Mouse (Mus musculus): Measurements from ENCODE around the gene Lrrd1. TPM values are rescaled to one million over a fixed set of nuclear protein-coding genes. Genes with fewer than 3 reads are reported as not detected.
"Not testable (repeated sequence)": the region's sequence is repeated elsewhere in the genome, so short reads cannot be mapped to it uniquely, and the experiment has no call there.

The Lrrd1 gene
- polyA plus RNA-seq, 1 experiment: 0.05 TPM

DNA sequence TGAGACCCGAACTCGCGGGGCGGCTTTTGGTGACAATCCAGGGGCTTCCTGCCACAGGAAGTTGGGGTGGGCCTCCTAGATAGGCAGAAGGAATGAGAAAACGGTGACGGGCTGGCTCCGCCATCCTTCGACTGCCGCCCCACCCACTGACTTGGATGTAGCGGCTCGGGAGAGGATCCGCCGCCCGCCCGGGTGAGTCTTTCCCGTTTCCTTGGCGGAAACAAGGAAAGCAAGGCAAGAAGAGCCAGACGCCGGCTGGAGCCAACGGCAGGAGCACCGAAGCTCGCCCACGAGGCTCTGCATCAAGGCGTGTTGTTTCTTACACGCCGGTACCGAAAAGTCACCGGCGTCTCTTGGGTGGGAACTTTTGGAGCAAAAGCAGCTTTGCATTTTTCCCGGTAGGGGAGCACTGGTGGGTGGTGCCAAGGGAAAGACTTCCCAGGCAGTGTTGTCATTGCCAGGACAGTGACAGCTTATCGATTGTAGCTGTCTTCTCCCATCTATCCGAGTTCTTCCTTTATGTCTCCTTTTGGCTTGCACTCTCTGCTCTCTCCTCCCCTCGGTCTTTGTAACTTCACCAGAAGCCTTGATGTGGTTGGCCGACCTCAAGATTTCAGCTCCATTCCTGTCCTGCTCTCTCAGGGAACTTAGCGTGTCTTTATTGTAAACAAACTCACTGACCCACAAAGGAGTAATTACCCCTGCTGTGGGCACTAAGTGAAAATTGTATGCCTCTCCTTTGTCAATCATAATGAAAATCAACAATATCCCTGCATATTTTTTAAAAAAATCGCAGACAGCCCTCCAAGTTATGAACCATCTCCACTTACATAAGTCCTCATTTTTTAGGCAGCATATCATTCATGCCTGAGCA lies 41.4 kb upstream of the Lrrd1 start:
- no peaks in the 10 kb centered on the region for H3K27me3 ChIP-seq (ENCODE audit: control insufficient read depth, insufficient read depth, low read length)
- peaks cover 4% of the 10 kb centered on the region for H3K36me3 ChIP-seq (ENCODE audit: control insufficient read depth, insufficient read depth, low read length)
- TF ChIP-seq CTCF (IDR thresholded peaks at IDR 0.05; ENCODE audit: extremely low read depth, insufficient read length, insufficient replicate concordance, low read depth, low read length) (no peak), POLR2A (IDR thresholded peaks at IDR 0.05; ENCODE audit: low read depth, low read length) (no peak; the same call in 1 of the 2 replicates)
- 1% methylated on average over 36 of the region's 36 CpGs for WGBS
- peak overlapping the region; percentile 75 for H3K27ac ChIP-seq (ENCODE audit: insufficient read depth, low read depth, low read length)
- peaks cover 4% of the 10 kb centered on the region; the same call in 1 of the 2 replicates for H3K4me1 ChIP-seq (ENCODE audit: control insufficient read depth, insufficient read depth, insufficient read length, low read length)
- H3K4me3 ChIP-seq (ENCODE audit: low read depth, low read length): peak overlapping the region; percentile 84

DNA sequence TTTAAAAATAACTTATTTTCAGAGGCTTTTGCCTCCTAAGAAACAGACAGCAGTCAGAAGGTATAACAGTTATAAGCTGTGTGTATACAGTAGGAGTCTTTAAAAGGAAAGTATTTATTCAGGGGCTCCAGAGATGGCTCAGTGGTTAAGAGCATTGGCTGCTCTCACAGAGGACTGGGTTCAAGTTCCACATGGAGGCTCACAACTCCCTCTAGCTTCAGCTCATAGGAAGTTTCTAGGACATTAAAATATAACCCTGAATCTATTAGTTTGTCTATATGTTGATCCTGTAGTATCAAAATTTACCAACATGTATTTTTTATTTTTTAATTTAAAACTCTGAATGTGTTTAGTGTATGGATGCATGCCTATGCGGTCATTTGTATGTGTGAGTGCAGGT lies 36.5 kb upstream of the Lrrd1 start:
- WGBS: 96% methylated on average over 1 of the region's 1 CpGs
- Histone ChIP-seq H3K36me3 (ENCODE audit: control insufficient read depth, insufficient read depth, low read length) (peaks cover 17% of the 10 kb centered on the region), H3K27ac (ENCODE audit: insufficient read depth, low read depth, low read length) (no peak overlapping the region), H3K4me3 (ENCODE audit: low read depth, low read length) (no peak overlapping the region), H3K27me3 (ENCODE audit: control insufficient read depth, insufficient read depth, low read length) (no peaks in the 10 kb centered on the region), H3K4me1 (ENCODE audit: control insufficient read depth, insufficient read depth, insufficient read length, low read length) (peaks cover 2% of the 10 kb centered on the region; the same call in 1 of the 2 replicates)
- TF ChIP-seq CTCF (IDR thresholded peaks at IDR 0.05; ENCODE audit: extremely low read depth, insufficient read length, insufficient replicate concordance, low read depth, low read length): no peak
- no peak for TF ChIP-seq POLR2A (IDR thresholded peaks at IDR 0.05; ENCODE audit: low read depth, low read length)

DNA sequence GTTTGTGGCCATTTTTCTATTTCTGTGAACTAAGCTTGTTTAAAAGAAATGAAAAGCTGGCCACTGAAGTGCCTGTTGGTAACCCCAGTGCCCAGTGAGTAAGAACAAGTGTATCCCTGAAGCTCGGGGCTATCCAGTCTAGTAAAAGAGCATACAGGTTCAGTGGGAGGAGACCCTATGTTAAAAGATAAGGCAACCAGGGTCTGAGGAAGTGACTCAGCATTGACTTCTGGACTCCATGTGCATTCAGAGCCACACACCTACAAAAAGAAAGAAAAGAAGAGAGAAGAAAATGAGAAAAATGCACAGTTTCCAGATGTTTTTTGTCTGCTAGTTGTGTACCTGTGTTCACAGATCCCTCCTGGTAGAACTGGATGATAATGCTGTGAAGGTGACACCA lies 10.9 kb upstream of the Lrrd1 start:
- Histone ChIP-seq H3K27ac (ENCODE audit: insufficient read depth, low read depth, low read length) (no peak overlapping the region), H3K27me3 (ENCODE audit: control insufficient read depth, insufficient read depth, low read length) (no peaks in the 10 kb centered on the region), H3K4me1 (ENCODE audit: control insufficient read depth, insufficient read depth, insufficient read length, low read length) (no peaks in the 10 kb centered on the region), H3K4me3 (ENCODE audit: low read depth, low read length) (no peak overlapping the region), H3K36me3 (ENCODE audit: control insufficient read depth, insufficient read depth, low read length) (peaks cover 30% of the 10 kb centered on the region)
- TF ChIP-seq CTCF (IDR thresholded peaks at IDR 0.05; ENCODE audit: extremely low read depth, insufficient read length, insufficient replicate concordance, low read depth, low read length): no peak
- TF ChIP-seq POLR2A (IDR thresholded peaks at IDR 0.05; ENCODE audit: low read depth, low read length): no peak
- 64% methylated on average over 1 of the region's 1 CpGs for WGBS

DNA sequence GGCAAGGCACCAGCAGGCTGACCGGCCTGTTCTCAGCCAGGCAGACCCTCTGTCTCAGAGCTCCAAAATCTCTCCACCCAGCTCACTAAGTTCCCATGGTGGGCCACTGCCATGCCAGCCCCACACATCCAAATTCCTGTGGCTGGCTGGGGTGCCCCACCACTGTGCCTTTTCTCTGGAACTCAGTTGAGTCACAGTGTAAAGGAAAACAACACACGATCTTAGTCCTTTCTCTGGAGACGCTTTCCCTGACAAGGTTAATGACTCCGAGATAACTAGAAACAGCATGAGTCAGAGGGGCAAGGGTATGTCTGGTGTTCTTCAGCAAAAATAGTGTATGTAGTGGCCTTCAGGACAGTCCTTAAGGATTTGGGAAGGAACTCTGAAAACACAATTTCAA lies 25.2 kb downstream of the Lrrd1 start:
- no peak overlapping the region for H3K4me3 ChIP-seq (ENCODE audit: low read depth, low read length)
- H3K27me3 ChIP-seq (ENCODE audit: control insufficient read depth, insufficient read depth, low read length): no peaks in the 10 kb centered on the region
- H3K27ac ChIP-seq (ENCODE audit: insufficient read depth, low read depth, low read length): no peak overlapping the region
- 56% methylated on average over 4 of the region's 4 CpGs for WGBS
- H3K4me1 ChIP-seq (ENCODE audit: control insufficient read depth, insufficient read depth, insufficient read length, low read length): no peaks in the 10 kb centered on the region
- H3K36me3 ChIP-seq (ENCODE audit: control insufficient read depth, insufficient read depth, low read length): no peaks in the 10 kb centered on the region
- TF ChIP-seq POLR2A (IDR thresholded peaks at IDR 0.05; ENCODE audit: low read depth, low read length): no peak
- TF ChIP-seq CTCF (IDR thresholded peaks at IDR 0.05; ENCODE audit: extremely low read depth, insufficient read length, insufficient replicate concordance, low read depth, low read length): no peak

DNA sequence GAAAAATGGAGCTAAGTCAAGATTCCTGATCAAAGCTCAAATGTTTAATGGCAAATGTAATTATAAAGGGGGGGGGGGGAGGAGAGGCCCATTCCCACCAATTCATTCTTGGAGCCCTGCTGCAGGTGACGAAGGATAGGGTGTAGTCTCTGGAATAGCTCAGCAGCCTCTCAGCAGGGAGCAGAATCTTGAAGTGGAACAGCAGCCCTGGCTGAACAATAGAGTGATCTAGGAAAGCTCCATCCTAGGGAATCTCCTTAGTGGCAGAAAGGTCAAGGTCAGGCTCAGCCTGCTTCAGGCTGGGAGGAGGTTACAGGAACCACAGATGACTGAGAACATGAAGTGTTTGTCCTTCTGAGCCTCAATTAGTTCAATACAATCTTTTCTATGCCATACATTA lies 27.4 kb downstream of the Lrrd1 start:
- WGBS: 86% methylated on average over 1 of the region's 1 CpGs
- TF ChIP-seq POLR2A (IDR thresholded peaks at IDR 0.05; ENCODE audit: low read depth, low read length) (no peak), CTCF (IDR thresholded peaks at IDR 0.05; ENCODE audit: extremely low read depth, insufficient read length, insufficient replicate concordance, low read depth, low read length) (no peak)

DNA sequence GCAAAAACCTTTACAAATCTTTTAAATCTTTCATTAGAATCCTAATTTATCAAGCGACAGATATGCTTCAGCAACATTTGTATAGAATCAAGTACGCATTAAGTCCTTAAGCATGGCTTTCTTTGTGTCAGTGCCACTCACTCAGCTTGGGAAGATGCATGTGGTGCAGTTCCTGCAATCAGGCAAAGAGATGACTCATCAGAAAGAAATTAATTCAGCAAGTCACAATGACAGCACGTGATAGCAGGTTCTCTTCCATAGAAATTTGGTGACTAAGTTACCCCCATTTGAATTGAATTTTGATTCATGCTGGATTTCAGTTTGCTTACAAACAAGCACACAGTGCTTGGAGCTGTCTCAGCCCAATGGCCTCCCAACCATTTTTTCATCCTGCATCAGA lies 28.5 kb downstream of the Lrrd1 start:
- Histone ChIP-seq H3K27me3 (ENCODE audit: control insufficient read depth, insufficient read depth, low read length) (no peaks in the 10 kb centered on the region), H3K27ac (ENCODE audit: insufficient read depth, low read depth, low read length) (no peak overlapping the region), H3K4me1 (ENCODE audit: control insufficient read depth, insufficient read depth, insufficient read length, low read length) (no peaks in the 10 kb centered on the region), H3K36me3 (ENCODE audit: control insufficient read depth, insufficient read depth, low read length) (no peaks in the 10 kb centered on the region), H3K4me3 (ENCODE audit: low read depth, low read length) (no peak overlapping the region)
- TF ChIP-seq CTCF (IDR thresholded peaks at IDR 0.05; ENCODE audit: extremely low read depth, insufficient read length, insufficient replicate concordance, low read depth, low read length) (no peak), POLR2A (IDR thresholded peaks at IDR 0.05; ENCODE audit: low read depth, low read length) (no peak)
- WGBS: 82% methylated on average over 3 of the region's 3 CpGs

More for the DNA sequence above, 27.4 kb downstream of the Lrrd1 start:
- no peaks in the 10 kb centered on the region for H3K4me1 ChIP-seq (ENCODE audit: control insufficient read depth, insufficient read depth, insufficient read length, low read length)
- H3K27ac ChIP-seq (ENCODE audit: insufficient read depth, low read depth, low read length): no peak overlapping the region
- no peaks in the 10 kb centered on the region for H3K27me3 ChIP-seq (ENCODE audit: control insufficient read depth, insufficient read depth, low read length)
- no peak overlapping the region for H3K4me3 ChIP-seq (ENCODE audit: low read depth, low read length)
- H3K36me3 ChIP-seq (ENCODE audit: control insufficient read depth, insufficient read depth, low read length): no peaks in the 10 kb centered on the region

DNA sequence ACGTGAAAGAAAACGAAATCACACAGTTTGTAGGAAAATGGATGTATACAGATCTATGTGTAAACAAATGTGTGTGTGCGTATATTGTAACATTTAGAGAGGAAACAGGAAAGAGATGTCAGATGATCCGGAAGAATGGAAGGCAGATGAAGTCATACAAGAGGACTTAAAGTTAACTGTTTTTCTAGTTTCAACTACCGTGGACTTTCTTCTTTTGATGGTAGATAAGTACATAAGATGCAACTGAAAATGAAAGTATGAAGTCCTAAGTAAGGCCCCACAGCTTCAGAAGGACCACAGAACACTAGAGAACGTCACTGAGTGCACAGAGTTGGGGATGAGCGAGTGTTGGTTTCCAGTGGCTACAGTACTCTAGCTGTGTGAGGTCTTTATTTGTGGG lies 41.9 kb downstream of the Lrrd1 start:
- H3K27ac ChIP-seq (ENCODE audit: insufficient read depth, low read depth, low read length); H3K27me3 ChIP-seq (ENCODE audit: control insufficient read depth, insufficient read depth, low read length); H3K4me1 ChIP-seq (ENCODE audit: control insufficient read depth, insufficient read depth, insufficient read length, low read length); H3K36me3 ChIP-seq (ENCODE audit: control insufficient read depth, insufficient read depth, low read length); H3K4me3 ChIP-seq (ENCODE audit: low read depth, low read length): not testable (repeated sequence)
- WGBS: 74% methylated on average over 7 of the region's 7 CpGs

All from small intestine, adult 2 months (tissue).